Mouse (Mus musculus) testis, postnatal 14 days (tissue): ENCODE measurements around the gene B4galt3.

ENCODE experiments used
- DNase-seq: peaks from one replicate; pipeline ENCODE4 v3.0.0; 2021; ENCODE audit warnings: low spot score

B4galt3 gene

DNA sequence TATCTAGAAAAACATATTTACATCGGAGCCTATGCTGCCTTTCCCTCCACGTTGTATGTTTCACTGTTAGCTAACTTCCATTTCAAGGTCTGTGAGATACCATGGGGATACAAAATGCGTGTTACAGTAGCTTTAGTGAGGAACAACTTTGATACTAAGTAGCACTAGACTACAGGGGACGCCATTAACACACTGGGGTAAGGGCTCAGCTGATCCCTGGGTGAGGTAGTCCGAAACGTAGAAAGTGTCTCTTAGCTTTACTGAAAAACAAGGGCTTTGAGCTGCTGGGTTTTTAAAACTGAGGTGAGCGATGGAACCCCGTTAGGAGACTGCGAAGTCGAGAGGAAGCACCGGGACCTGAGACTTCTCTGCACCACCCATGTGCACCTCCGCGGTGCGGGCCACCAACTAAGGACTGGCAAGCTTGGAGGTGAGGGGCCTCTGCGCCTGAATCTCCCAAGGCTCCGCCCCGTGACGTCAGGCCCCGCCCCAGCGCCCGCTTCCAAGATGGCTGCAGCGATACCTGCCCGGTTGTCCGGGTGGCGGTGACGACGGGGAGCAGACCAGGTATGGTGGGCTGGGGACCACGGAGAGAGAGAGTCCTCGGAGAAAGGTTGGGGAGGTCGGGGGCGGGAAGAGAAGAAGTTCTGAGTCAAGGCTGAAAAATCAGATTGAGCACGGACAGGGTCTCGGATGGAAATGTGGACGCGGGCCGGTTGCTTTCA is at the start of gene B4galt3:
B4galt3 (plus strand) TSS at position 481 of the 725 bp plus-strand sequence.
- DNase-seq = peak; percentile 92

DNA sequence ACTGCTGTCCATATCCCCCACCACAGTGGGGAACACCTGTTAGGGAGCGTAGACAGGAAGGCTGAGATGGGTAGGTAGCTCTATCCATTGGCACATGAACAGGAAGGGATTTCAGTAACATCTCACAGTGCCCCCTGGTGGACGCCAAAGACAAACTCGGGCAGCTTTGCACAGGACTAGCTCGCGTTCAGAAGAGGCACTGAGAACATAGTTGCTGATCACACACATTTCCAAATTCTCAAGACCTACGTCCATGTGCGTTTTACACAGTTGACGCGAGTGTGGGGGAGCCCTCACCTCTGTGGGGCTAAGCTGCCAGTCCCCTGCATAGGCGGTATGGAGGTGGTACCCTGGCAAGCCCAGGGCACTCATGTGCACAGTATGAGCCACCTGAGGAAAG is 49.3 kb upstream of the B4galt3 start:
- peak; percentile 69 for DNase-seq

DNA sequence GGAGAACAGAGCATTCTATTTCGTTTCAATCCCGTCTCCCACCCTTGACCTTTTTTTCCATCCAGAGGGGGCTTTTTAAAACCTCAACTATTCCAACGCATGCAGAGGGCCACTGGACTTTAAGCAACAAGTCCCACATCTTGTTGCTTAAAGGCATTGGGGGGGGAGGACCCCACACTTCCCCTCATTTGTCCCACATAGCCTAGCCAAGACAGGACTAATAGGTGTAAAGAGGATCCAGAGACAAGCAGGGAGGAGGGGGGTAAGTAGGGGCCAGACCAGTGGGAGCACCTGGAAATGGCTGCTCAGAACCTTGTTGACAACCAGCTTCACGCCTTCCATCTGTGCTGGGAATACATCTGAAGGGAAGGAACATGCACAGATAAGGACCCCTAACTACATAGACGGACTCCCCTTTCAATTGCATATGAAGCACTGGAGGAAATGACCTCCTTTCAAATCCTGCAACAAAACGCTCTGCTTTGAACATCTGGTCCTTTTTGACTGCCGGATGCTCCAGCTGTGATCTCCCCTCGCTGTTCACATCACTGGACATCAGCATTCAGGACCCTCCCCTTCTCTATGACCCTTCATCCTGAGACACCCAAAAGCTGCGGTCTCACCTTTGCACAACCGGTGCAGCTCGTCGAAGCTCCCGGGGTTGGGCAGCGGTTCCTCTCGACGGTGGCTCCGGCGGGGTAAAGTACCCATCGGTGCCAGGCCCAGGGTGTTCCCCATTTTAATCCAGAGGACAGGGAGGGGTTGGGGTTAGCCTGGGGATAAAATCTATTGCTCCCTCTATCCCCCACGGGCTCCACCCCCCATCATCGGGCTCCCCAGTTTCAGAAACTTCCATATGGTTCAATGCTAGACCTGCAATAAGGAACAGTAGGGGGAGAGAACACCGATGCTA is 48.6 kb upstream of the B4galt3 start:
- no peak for DNase-seq

DNA sequence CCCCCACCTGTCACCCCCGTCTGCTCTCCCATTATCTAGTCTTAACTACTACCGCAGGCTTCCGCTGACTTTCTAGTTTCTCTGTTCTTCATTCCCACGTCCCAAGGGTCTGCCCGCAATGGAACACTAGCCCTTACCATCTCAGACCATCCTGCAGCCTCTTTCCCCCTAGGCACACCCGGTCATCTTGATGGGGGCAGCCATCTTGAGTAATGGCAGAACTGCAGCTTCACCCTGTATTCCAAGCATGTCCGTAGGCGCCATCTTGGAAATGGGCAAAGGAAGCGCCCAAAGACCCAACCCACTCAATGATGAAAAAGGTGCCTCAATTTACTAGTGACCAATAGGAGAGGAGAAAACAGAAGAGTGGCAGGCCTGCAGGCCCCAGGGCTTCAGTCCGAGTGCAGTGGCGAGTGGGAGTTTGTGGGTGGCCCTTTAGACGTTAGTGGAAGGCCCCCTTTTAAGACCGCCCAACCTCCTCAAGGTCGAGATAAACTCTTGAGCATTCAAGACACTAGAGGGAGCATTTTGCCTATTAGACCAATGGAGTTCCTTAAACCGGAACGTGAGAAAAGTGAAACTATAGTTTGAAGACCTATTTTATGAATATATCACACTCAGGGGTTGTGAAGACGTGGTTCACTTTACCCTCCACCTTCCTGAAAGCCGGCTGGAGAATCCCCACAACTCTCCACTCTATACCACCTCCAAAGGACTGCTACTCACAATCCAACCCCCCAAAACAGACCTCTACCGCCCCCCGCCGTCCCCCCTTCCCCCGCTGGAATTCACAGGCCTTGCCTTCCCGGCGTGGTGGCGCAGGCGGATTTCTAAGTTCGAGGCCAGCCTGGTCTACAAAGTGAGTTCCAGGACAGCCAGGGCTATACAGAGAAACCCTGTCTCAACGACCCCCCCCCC is 47.6 kb upstream of the B4galt3 start, which contains the start of gene Tomm40l:
Tomm40l (minus strand) TSS at position 277 of the 918 bp plus-strand sequence.
- peak; percentile 95 for DNase-seq

DNA sequence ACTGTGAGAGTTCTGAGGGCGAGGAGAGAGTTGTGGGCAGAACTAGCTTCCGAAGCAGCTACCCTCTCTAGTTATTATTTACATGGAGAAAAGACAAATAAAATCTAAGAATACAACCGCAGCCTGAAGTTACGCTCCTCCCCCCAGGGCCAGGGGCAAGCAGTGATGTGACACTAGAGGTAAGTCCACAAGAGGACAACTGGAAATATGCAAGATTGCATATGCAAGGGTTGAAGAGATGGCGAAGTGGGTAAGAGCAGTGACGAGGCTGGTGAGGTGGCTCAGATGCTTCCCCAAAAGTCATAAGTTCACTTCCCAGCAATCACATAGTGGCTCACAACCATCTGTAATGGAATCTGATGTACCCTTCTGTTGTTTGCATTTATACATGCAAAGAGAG is 47.0 kb upstream of the B4galt3 start:
- DNase-seq = no peak

DNA sequence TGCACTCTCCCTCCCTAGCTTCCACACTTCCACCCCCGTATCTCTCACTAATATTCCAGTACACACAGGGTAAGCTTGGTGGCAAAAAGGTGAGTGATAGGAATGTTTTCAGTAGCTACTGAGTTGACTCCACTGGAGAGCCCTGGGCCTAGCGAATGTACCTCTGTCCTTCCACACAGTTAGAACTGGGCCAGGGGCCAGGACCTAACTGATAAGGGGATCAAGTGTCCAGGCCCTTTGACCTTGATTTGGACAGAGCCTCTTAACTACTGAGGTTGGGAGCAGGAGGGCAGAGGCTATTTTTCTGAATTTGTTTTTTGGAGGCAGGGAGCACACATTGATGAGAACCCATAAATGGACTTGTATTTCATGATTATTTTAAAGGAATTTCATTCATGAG is 46.3 kb upstream of the B4galt3 start:
- peak; percentile 73 for DNase-seq

DNA sequence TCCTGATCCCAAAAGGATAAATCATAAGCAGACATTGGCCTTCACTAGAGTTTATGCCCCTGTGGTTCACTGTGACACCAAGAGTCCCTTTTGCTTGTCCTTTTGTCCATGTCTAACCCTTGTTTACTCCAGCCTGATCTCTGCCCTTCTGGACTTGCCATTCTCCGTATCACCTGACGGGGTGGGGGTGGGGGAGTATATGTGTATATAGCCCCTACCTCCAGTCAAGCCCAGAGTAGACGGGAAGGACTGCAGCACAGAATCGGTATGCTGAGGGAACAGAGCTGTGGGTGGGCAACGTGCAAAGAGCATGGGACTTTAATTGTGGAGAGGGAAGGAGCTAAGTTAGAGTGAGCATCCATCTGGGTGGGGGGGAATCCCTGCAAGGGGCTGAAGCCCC is 45.3 kb upstream of the B4galt3 start, which contains the start of gene Apoa2:
Apoa2 (plus strand) TSS at position 198 of the 400 bp plus-strand sequence.
- DNase-seq = no peak

DNA sequence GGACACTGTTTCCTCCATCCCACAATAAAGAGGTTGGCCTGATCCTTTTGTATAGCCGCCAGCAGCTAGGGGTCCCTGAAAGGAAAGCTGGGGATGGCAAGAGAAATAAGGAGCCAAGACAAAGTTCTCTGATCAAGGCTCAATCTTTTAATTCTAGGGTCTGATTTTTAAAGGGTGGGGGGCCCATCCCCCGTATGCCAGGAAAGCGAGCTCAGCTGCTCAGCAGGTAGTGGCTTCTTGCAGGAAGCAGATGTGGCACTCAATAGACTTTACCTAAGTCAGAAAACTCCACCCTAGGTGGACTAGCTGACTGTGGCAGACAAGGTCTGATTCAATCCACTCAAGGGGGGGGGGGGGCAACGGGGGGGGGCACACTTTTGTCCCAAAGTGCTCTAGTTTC is 43.3 kb upstream of the B4galt3 start:
- no peak for DNase-seq

DNA sequence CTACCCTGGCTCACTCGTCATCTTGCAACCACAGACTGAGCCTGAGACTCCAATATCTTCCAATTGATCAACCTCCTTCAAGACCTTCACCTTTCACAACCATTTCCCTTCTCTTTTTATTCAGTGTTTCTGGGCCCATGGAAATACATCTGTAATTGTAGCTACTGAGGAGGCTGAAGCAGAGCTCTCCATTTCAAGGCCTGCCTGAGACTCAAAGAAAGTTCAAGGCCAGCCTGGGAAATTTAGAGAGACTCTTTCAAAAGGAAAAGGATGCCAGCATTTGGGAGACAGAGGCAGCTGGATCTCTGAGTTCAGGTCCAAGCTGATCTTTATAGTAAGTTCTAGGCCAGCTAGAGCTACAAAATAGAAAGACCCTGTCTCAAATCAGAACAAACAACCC is 42.2 kb upstream of the B4galt3 start:
- no peak for DNase-seq

DNA sequence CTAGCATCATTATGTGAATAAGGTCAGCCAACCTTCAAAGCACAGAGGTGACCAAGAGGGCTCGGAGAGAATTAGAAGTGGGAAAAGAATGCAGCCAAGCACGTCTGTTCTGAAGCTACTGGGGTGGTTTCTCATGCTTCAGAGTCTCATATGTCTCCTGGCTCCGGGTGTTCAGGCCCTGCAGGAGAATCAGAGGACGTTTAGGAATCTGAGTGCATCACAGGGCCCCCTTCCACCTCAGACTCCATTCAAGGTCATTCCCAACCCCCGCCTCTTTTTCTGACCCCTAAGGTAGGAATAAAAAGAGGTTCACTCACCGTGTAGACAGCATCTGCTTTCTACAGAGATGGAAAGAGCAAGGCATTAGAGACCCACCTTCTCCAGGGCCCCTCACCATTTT is 40.4 kb upstream of the B4galt3 start:
- no peak for DNase-seq

DNA sequence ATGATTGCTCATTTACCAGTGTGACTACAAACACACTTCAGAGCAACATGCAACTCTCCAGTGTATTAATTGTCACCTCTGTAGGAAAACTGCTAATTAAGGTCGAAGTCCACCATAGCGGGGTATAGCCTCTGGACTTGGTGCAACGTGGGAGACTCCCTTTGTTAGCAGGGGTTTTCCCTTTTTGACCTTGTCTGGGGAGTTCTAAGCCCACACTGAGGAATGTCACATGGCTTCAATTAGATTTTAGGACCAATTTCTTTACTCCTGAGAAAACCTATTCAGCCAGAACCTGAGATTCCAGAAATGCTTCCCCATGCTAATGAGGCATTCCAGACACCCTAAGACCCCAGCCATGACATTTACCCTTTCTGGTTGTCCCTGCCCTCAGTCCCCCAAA is 39.9 kb upstream of the B4galt3 start:
- no peak for DNase-seq

DNA sequence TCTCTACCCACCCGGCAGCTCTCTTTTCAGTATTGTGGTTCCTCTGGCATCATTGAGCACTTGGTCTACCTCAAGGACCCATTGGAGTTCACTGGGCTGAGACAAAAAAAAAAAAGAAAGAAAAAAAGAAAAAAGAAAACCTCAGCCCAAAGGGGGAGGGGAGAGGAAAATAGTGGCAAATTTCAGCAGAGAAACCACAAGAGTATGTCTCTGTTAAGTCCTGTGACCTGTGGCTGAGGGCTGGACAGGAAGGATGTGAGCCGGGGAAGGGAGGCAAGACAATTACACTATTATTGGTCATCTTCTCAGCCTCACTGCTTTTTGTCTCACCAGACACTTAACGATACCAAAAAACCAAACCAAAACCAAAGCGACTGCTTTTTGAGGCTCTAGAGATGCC is 38.3 kb upstream of the B4galt3 start:
- no peak for DNase-seq

DNA sequence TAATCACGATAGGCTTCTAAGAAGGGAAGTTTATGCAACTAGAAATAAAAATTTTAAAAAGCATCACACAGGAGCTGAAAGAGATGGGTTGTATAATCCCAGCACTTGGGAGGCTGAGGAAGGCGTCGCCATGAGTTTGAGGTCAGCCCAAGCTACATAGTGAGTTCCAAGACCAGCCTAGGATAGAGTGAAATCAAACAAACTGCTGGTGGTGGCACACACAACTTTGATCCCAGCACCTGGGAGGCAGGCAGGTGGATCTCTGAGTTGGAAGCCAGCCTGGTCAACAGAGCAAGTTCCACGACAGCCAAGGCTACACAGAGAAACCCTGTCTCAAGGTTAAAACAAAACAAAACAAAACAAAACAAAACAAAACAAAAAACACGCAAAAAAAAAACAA is 37.8 kb upstream of the B4galt3 start:
- DNase-seq = no peak

DNA sequence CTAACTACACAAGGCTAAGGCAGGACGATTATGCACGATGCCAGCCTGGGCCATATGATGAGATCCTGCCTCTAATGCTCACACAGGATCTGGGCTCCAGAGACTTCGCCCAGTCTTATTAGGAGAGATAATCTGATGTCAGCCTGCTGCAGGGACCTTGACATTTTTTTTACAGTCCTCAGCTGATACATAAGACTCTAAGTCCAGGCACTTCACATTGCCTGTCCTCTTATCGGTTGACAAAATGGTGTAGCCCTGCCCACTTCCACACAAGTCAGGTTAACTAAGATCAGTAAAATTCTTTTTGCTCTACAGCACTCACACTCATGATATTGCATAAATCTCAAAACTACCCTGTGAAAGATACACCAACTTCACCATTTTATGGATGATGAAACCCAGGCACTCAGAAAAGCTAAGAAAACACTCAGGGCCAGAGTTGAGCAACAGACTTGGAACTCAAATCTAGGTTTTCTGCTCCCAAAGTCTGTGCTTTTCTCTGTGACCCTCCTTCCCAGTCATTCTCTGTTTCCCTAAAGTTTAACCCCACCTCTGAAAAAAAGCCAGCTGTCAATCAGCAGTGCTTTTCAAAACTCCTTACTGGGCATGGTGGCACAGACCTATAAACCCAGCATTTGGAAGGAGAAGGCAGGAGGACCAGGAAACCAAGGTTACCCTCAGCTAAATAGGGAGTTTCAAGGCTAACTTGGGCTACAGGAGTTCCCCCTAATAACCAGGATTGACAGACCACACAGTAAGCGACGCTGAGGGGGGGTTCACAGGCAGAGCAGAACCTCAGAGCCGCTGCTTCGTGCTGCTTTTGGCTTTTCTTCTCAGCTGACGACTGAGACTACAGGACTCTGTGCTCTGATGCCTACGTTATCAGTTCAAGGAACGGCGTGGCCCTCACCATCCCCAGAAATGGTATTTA is 37.1 kb upstream of the B4galt3 start:
- DNase-seq = peak; percentile 47

DNA sequence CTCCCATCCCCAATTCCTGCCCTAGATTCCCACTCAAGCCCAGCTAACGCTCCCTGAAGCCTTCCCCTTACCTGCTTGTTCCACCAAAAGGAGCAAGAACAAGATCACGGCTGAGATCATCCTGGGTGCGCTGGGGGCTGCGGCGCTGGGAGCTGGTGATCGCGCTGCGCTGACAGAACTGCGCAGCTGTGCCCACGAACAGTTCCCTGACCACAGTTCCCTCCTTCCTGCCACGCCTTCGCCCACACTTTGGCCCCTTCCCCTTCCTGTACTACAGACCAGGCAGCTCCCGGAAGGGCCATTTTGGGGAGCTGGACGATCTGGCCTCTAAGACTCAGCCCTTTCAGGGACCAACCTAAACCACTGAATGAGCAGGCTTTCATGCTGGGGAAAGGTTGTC is 36.0 kb upstream of the B4galt3 start, which contains the start of gene Fcer1g:
Fcer1g (minus strand) TSS at position 240 of the 400 bp plus-strand sequence.
- DNase-seq = no peak

DNA sequence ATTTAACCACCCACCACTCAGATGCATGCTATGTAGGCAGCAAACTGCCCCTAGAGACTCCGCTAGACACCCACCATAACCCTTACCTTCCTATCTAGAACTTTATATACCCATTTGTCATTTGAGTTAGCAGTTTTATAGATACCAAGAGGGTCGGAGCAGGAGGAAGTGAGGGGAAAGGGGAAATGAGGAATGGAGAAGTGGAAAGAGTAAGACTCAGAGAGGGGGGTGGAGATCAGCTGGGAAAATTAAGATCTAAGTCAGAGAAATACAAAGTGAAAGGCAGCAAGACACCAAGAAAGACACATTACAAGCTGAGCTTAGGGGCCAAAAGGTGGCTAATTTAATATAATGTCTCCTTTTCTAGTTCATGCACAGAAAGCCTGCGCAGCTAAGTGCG is 35.6 kb upstream of the B4galt3 start:
- DNase-seq = no peak

DNA sequence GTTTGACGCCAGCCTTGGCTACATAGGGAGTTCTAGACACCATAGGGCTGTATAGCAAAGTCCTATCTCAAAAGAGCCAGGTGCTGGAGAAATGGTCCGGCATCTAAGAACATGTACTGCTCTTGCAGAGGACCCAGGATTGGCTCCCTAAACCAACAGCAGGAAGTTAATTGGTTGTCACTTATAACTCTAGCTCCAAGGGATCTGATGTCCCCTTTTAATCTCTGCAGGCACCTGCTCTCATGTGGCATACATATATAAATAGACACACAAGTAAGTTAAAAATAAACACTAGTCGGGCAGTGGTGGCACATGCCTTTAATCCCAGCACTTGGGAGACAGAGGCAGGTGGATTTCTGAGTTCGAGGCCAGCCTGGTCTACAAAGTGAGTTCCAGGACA is 34.3 kb upstream of the B4galt3 start:
- no peak for DNase-seq

DNA sequence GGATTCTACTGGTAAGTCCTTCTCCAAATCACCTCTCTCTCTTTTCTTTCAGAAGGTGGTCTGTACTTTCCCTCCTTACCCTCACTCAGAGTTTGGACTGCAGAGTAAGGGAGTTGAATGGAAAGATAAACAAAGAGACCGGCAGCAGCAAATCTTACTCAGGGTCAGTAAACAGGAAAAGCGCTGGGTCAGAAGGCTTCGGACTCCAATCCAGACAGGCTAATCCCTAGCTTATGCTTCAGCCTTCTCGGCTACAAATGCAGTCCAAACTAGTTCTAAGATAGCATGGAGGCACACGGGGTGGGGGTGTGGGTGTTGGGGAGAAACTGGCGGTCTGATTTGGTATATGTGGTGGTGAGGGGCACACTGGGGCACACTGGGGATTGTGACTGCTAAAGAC is 32.7 kb upstream of the B4galt3 start:
- no peak for DNase-seq

DNA sequence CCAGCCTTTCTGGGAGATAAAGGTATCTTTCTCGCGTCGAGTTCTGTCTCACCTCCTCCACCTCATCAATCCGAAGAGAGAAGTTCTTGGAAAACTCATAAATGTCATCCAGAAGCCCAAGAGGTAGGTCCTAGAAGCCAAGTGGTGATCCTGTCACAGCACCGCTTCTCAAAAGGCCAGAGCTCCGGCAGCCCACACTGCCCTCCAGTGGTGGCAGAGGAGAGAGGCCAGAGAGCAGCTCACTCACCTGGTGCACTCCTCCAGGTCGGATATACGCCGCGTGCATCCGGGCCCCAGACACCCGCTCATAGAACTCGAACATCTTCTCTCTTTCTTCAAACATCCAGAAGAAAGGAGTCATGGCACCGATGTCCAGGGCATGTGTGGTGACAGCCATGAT is 31.7 kb upstream of the B4galt3 start:
- no peak for DNase-seq

DNA sequence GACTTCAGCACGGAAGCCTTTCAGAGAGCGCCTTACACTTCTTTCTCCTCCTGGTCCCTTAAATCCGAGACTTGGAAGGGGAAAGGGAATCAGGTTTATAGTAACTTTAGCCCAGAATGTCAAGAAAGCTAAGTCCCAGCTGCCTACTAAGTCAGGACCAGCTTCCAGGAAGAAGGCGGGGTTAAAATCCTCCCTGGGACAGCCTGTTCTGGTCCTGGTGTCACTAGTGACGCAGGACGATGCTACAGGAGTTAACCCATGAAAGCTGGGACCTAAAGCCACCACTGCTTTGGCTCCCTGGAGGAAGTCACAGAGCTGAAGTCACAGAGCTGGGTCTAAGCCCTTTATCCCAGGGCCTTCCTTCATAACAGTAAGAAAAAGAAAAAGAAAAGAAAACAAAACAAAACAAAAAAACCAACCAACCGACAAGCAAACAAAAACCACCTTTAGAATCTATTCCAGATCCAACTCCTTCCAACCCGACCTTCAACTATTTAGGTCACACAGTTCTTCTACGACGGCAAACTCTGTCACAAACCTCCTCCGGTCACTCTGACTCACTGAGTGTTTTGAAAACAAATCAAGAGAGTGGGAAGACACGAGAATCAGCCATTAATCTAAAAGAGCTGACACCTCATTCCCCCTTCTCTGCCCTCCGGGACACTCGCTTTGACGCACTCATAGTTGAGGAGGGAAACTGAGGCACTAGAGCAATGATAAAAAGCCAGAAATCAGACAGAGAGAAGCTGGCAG is 30.0 kb upstream of the B4galt3 start:
- no peak for DNase-seq
